Mouse (Mus musculus): ENCODE measurements around the gene Col25a1.

Col25a1 gene

DNA sequence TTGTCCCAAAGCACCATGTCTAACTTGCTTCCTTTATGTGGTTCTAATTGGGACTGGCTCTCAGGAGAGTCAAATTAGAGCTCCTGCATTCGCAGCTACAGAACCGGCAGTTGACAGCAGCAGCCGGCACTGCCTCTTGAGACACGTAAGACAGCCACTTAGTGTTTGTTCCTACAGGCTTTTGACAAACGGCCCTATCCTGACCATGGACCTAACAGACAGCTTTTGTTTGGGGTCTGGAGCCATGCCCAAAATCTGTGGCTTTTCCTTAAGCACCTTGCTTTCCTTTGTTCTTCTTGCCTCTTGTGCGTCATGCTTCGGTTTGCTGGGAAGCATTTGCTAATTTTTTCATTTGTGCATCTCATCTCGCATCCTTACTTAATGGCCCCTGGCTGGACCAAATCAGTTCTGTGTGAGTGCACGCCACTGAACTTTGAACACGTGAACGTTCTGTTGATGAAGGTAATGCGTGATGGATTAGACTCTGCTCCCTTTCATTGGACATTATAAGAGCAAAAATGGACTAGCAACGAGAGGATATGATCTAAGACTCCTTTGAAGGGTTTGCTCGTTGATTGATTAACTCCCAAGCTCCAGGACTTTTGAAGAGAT, 179.5 kb downstream of the Col25a1 start:
- DNase-seq (ENCODE audit: low read depth, low spot score) = no peak

DNA sequence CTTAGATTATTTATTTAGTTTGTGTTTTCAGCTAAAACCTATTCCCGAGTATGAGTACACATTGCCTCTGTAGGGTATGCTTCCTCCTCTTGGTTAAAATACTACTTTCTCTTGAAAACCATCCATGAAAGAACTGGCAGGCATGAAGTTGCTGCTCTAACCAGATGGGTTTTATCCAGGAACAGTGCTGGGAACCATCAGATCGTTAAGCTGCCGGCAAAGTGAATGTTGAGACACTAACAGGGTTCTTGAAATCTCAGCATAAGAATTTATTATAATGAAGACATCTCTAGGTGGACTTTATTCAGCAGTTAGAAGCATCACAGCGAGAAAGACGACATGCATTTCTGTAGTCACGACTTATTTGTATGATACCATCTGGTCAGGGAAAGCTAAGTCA, 181.9 kb downstream of the Col25a1 start:
- no peak for DNase-seq (ENCODE audit: low read depth, low spot score)

DNA sequence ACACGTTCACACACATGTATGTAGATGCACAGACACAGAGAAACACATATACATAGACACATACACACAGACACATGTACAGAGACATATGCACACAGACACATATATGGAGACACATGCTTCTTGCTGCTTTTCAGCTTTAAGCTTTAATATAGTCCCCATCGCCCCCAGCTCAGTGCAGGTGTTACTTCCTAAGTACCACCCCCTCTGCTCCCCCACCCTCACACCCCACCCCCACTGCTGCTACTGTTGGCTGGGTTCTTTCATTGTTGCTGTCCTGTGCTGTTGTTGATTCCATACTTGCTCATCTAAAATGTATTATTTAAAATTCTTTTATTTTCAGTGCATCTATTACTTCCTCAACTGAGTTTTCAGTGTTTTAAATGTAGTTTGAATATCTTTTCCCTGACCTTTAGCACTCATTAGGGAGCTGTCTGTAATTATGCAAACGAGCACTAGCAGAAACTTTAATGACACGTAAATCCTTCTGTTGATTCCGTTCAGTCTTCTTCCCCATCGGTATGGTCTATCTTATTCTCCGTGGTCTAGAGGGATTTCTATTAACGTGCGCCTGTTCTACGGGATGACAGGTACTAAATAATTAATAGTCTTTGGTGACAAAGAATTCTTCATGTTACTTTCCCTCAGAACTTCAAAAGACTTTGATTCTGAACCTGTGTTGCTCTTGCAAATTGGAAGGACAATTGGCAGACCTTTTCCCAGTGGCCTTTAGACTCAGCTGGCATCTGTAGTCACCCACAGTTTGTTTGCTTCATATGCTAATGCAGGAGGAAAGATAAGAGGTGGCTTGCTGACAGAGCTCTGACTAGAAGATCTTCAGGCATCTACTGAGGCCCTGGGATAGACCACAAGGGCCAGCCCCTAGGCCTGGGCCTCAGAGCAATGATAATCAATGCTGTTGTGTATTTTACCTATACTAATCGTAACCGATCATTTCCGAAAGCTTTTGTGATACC, 196.0 kb downstream of the Col25a1 start:
- DNase-seq (ENCODE audit: low read depth, low spot score) = no peak

DNA sequence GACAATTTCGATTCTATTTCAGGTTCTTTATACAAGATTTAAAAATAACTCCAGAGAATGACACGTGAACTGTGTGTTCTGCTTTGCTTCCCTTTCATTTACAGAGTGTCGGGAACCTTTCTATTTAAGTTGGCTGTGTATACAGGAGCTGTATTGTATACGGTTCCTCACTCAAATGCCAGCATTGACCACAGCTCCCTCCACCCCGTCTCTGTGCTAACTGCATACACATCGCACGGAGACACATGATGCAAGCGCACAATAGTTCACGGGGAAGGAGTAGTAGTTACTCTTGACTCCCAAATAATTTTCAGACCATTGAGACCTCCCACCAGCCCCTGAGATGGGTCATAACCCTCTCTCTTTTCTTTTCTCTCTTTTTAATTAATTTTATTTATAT, 197.6 kb downstream of the Col25a1 start:
- no peak for DNase-seq (ENCODE audit: low read depth, low spot score)

GRCm38 (mm10) chr3:130329833-130330555, 198.7 kb downstream of the Col25a1 start:
- DNase-seq (ENCODE audit: low read depth, low spot score) = no peak

GRCm38 (mm10) chr3:130330556-130330950, 199.3 kb downstream of the Col25a1 start:
- DNase-seq (ENCODE audit: low read depth, low spot score) = no peak

- no peak for DNase-seq (ENCODE audit: low read depth, low spot score)
Measured at GRCm38 (mm10) chr3:130332347-130332913, 201.1 kb downstream of the Col25a1 start.

DNA sequence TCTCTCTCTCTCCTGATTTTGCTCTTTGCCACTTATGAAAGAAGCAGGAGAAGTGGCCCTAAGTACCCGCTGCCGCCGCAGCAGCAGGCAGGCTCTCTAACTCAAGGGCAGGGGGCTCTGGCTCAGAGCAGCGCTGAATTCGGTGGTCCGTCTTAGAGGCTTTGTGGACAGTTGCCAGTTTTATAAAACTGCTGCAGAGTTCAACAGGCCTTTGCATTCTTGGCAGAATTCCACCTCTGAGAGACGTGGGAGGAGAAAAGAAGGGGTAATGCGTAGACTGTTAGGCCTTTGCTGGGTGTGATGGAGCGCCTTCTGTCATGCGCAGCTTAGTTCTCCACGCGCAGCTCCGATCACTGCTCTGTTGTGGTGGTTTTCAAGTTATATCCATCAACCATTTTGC, 206.6 kb downstream of the Col25a1 start:
- no peak for DNase-seq (ENCODE audit: low read depth, low spot score)

DNA sequence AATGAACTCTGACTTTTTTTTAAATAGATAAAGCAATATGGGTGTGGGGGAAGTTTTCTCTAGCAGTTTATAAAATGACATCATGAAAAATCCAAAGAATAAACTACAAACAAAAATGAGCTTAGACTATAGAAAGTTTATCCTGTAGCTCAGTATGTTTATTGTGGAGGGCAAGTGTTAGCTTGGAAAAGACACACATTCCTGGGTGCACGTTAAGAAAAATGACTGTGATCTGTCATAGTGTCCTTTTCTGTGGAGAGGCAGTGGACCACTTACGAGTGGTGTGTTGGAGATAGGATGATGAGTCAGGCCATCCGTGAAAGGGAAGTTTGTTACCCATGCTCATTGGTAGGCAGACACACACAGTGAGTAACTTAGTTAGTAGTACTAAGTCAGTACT, 207.1 kb downstream of the Col25a1 start:
- DNase-seq (ENCODE audit: low read depth, low spot score) = no peak

- DNase-seq (ENCODE audit: low read depth, low spot score) = no peak
Measured at GRCm38 (mm10) chr3:130350161-130350560, 218.9 kb downstream of the Col25a1 start.

GRCm38 (mm10) chr3:130354399-130355039, 223.2 kb downstream of the Col25a1 start:
- DNase-seq (ENCODE audit: low read depth, low spot score) = no peak

GRCm38 (mm10) chr3:130356575-130357173, 225.4 kb downstream of the Col25a1 start:
- DNase-seq (ENCODE audit: low read depth, low spot score) = no peak

DNA sequence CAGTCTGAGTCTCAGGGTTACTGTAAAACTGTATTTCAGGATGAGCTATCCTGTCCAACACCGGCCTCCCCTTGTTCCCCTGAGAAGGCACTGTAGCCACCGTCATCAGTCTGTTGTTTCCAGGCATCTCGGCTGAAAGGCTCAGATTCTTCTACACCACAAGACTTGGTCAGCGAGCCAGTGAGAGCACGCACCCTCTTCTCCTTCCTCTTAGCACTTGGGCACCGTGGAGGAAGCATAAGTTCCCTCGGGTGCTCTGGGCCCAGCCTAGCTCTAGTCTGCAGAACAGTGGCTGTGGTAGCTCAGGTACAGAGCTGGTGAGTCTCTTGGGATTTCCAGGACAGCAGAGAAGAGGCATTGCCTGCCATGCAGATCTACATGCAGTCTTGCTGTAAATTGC, 229.5 kb downstream of the Col25a1 start:
- no peak for DNase-seq (ENCODE audit: low read depth, low spot score)

DNA sequence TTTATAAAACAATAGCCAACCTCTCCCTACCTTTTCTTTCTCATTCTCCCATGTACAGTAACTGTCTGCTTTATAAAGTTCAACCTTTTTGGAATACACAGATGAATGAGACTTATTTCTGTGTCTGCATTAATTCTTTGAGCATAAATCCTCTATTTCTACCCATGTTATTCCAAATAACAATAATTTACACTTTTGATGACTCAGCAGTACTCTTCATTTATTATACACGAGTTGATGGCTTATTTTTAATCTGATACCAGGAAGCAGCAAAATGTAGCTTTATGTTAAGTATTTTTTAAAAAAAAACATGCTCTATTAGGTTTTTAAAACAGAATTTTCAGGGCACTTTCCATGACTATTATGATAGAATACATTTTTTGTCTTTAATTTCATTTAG, 230.6 kb downstream of the Col25a1 start:
- no peak for DNase-seq (ENCODE audit: low read depth, low spot score)

- DNase-seq (ENCODE audit: low read depth, low spot score) = no peak
Measured at GRCm38 (mm10) chr3:130362797-130363367, 231.6 kb downstream of the Col25a1 start.

DNA sequence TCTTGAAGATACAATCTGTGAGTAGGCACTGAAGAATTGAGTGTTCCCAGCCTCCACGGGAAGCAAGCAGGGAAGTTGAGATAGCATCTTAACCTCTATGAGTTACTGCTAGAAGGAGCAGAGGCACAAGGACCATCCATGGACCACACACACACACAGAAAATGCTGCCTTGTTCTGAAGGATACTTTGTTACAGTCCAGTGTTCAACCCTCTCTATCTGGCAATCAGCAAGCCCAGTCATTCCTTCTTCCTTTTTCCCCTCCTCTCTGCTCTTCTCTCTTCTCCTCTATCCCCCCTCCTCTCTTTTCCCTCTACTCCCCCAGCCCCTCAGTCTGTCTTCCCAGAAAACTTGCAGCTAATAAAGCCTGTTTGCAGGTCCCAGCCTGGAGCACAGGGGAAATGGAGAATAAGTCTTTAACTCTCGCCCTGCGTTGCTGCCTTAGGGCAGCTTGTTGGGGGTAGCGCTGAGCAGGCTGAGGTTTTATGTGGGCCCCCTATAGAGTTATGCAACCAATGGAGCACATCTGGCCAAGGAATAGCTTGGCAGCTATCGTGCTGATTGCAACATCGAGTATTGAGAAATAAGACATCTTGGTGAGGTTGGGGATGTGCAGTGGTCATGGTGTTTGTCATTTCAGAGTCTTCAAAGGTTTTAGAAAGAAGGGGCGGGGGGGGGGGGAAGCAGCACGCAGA, 235.8 kb downstream of the Col25a1 start:
- no peak for DNase-seq (ENCODE audit: low read depth, low spot score)

- DNase-seq (ENCODE audit: low read depth, low spot score) = no peak
Measured at GRCm38 (mm10) chr3:130368352-130368751, 237.1 kb downstream of the Col25a1 start.

DNA sequence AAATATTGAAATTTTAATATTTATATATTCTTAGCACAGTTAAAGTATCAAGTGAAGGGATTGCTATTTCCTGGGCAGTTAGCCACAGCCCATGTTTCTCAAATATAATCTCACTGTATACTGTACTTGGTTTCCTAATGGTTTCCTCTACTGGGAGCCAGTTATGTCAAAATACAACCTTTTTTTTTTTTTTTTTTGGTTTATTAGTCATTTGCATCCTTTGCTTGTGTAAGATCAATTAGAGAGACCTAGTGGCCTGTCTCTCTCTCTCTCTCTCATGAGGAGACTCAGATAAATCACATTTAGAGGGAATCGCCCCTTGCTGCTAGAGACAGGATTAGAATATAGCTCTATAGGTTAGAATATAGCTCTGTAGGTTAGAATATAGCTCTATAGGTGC, 237.8 kb downstream of the Col25a1 start:
- no peak for DNase-seq (ENCODE audit: low read depth, low spot score)

- no peak for DNase-seq (ENCODE audit: low read depth, low spot score)
Measured at GRCm38 (mm10) chr3:130370167-130370566, 238.9 kb downstream of the Col25a1 start.

GRCm38 (mm10) chr3:130373145-130373544, 241.8 kb downstream of the Col25a1 start:
- DNase-seq (ENCODE audit: low read depth, low spot score) = no peak
